Mouse (Mus musculus): ENCODE data around the gene Tmem238l.

DNA sequence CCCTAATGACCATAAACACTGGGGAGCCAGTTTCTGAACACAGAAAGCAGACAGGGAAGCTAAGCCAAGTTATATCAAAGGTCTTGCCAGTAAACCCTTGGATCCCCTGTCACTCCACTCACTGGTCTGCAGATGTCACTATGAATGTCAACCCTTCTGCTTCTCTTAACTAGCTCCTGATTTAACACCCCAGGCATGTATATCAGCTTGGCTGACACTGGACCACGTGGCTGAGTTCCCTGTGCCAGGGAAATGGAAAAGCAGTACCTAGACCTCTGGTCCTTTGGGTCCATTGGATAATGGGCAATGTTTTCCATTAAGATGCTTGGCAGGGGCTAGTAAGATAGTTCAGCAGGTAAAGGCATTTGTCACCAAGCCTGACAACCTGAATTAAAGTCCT, 37.2 kb downstream of the Tmem238l start:
- TF ChIP-seq ZNF384 (IDR thresholded peaks at IDR 0.05; ENCODE audit: low read depth, low read length) (no peak), ZC3H11A (IDR thresholded peaks at IDR 0.05; ENCODE audit: borderline replicate concordance, low read depth, low read length) (no peak)
